In the genomic region with DNA sequence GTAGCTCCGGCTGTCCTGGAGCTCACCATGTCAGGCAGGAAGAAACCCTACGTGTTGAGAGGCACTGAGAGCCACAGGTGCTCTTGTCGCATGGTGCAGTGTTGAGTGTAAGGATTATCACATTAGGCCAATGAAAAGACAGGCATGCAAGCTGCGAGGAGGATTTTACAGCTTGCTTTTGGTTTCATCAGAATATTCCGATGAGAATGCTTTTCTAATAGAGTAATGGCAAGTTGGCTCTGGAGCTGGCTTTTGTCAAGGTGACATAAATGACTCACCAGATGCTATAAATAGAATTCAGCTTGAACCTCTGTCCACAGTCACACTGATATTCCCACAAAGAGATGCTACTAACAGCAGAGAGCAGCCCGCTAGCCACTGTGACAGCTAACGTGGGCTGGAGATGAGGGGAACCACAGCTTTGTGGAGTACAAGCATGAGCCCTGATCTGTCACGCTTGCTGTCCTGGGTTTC, we compare ENCODE assay signal across 10 mouse cellular contexts. TPM values are rescaled to one million over a fixed set of nuclear protein-coding genes. Genes with fewer than 3 reads are reported as not detected.
DNase-seq lines count a peak whose midpoint lies in the region; ATAC-seq lines count a peak whose summit lies in the region.
"Had no signal": no experiment of that assay in that cellular context is flagged by ENCODE, and none has a peak within 500 bp of the region (broad histone marks: within the 10 kb centered on the region; RNA-seq: fewer than 3 reads in every experiment).

No protein-coding gene starts in this region.

- intact Hi-C loops in heart, postnatal 10 days (cut with DNase I), result loop anchor here (5.0 kb wide), 1 partner anchor 37 kb away; a partner anchor contains a TSS

- DNase-seq in adrenal gland, adult 8-10 months, result peak; percentile 39
- no peak for DNase-seq in adrenal gland, postnatal 4 days (ENCODE audit: low spot score in 2 of 2)
- DNase-seq in 3134 (ENCODE audit: extremely low read depth, insufficient read length, low spot score), result peak; percentile 27
- peak; percentile 39 for DNase-seq in adrenal gland, postnatal 14 days
- peak; percentile 53 to 59 for DNase-seq in heart, postnatal 10 days
- DNase-seq in kidney, postnatal 25 days, result no peak
- DNase-seq in lung, postnatal 4 days, result no peak
- DNase-seq: B cell, adult 2 months; cerebellum, postnatal 36 days had no signal

- ATAC-seq in megakaryocyte progenitor cell, adult 5-6 weeks (replicated peaks; ENCODE audit: poor library complexity), result no peak

RNA-seq across cellular contexts. Expression of a gene that starts 38.7 kb away (rescaled TPM):
- total RNA-seq in adrenal gland, adult 8-10 months (2022), result 100 to 1,000 TPM; 297 to 404 (median 379) TPM
- 100 to 1,000 TPM; 278 to 288 TPM for total RNA-seq in adrenal gland, postnatal 4 days (2021)
- 300 and 308 TPM in 2 replicates for total RNA-seq in adrenal gland, postnatal 14 days (2021)
- total RNA-seq in heart, postnatal 10 days (2021), result 100 to 1,000 TPM; 164 to 212 TPM
- 25.0 and 29.8 TPM in 2 replicates for total RNA-seq in megakaryocyte progenitor cell, adult 5-6 weeks (2015)
- 27.9 and 32.7 TPM in 2 replicates for total RNA-seq in megakaryocyte progenitor cell, adult 5-6 weeks (2017)

Comparison
In these comparisons a context has a peak if more than half of its experiments do, and no peak if none do; other contexts are left out.
1. DNase-seq: peak in adrenal gland, adult 8-10 months (single experiment), 3134 (single experiment), adrenal gland, postnatal 14 days (single experiment) and heart, postnatal 10 days (2 of 2); none in adrenal gland, postnatal 4 days (0 of 2), kidney, postnatal 25 days (0 of 2) and lung, postnatal 4 days (0 of 2).